Mouse (Mus musculus) myocyte (in vitro differentiated cells): Measurements from ENCODE around the gene Mrap. TPM values are rescaled to one million over a fixed set of nuclear protein-coding genes. Genes with fewer than 3 reads are reported as not detected.

Source experiments
- H3K27me3 ChIP-seq: one replicate; pipeline ENCODE4 v1.6.1; 2011; ENCODE audit not compliant: control insufficient read depth, insufficient read depth, insufficient read length
- H3K36me3 ChIP-seq: one replicate; pipeline ENCODE4 v1.6.1; 2011; ENCODE audit not compliant: control insufficient read depth, insufficient read depth
- H3K4me2 ChIP-seq: one replicate; pipeline ENCODE4 v1.6.1; 2011; ENCODE audit warnings: low read depth, control low read depth
- H3K4me3 ChIP-seq: one replicate; pipeline ENCODE4 v1.5.1; 2011; ENCODE audit warnings: mild to moderate bottlenecking, control low read depth, moderate library complexity
- H3K79me2 ChIP-seq: one replicate; pipeline ENCODE4 v1.6.1; 2011; ENCODE audit not compliant: control insufficient read depth, insufficient read depth
- H3ac ChIP-seq: one replicate; pipeline ENCODE4 v1.6.1; 2011; ENCODE audit not compliant: control insufficient read depth, insufficient read length
- CEBPB ChIP-seq: IDR thresholded peaks from 2 replicates; pipeline ENCODE4 v1.6.1; 2011; ENCODE audit warnings: mild to moderate bottlenecking, moderate library complexity; ENCODE audit not compliant: poor library complexity, insufficient read depth, severe bottlenecking
- E2F4 ChIP-seq: IDR thresholded peaks from one replicate; pipeline ENCODE4 v1.6.1; 2011; ENCODE audit warnings: mild to moderate bottlenecking, control low read depth, moderate library complexity; ENCODE audit not compliant: insufficient read depth
- MAX ChIP-seq: IDR thresholded peaks from one replicate; pipeline ENCODE4 v1.6.1; 2011; ENCODE audit warnings: low read depth, mild to moderate bottlenecking, control low read depth
- MYOD1 ChIP-seq, 3 experiments: IDR thresholded peaks; one replicate each; pipeline ENCODE4 v1.6.1; 2011; ENCODE audit warnings: control low read depth in 2 of 3, low read depth in 2 of 3, mild to moderate bottlenecking in 2 of 3, moderate library complexity in 1 of 3; ENCODE audit not compliant: insufficient read length in 2 of 3, control insufficient read depth in 1 of 3
- MYOG ChIP-seq, 3 experiments: IDR thresholded peaks; one replicate each; pipeline ENCODE4 v1.6.1; 2011; ENCODE audit warnings: control low read depth in 2 of 3, low read depth in 2 of 3, mild to moderate bottlenecking in 2 of 3; ENCODE audit not compliant: insufficient read length in 2 of 3, control insufficient read depth in 1 of 3, insufficient read depth in 1 of 3
- POLR2A ChIP-seq: IDR thresholded peaks from one replicate; pipeline ENCODE4 v1.6.1; 2011; ENCODE audit warnings: low read depth, mild to moderate bottlenecking, control low read depth, moderate library complexity; ENCODE audit not compliant: insufficient read length
- POLR2AphosphoS2 ChIP-seq: IDR thresholded peaks from one replicate; pipeline ENCODE4 v1.6.1; 2011; ENCODE audit warnings: low read depth, control low read depth; ENCODE audit not compliant: insufficient read length
- REST ChIP-seq: IDR thresholded peaks from one replicate; pipeline ENCODE4 v1.6.1; 2011; ENCODE audit warnings: mild to moderate bottlenecking, control low read depth, moderate library complexity; ENCODE audit not compliant: insufficient read depth, insufficient read length
- SRF ChIP-seq: IDR thresholded peaks from one replicate; pipeline ENCODE4 v1.6.1; 2011; ENCODE audit warnings: low read depth; ENCODE audit not compliant: control insufficient read depth, insufficient read length
- TCF12 ChIP-seq: IDR thresholded peaks from one replicate; pipeline ENCODE4 v1.6.1; 2011; ENCODE audit warnings: mild to moderate bottlenecking, control low read depth; ENCODE audit not compliant: poor library complexity, insufficient read depth, severe bottlenecking
- TCF3 ChIP-seq: IDR thresholded peaks from one replicate; pipeline ENCODE4 v1.6.1; 2011; ENCODE audit warnings: low read depth, control low read depth; ENCODE audit not compliant: insufficient read length
- USF1 ChIP-seq: IDR thresholded peaks from one replicate; pipeline ENCODE4 v1.6.1; 2011; ENCODE audit warnings: low read depth, mild to moderate bottlenecking, control low read depth, moderate library complexity
- polyA plus RNA-seq: library from polyadenylated mRNA; unstranded; fragments of >200 nt; fragmentation: generic; extraction: Trizol; gene quantifications from one replicate; pipeline ENCODE4 v1.2.1, GENCODE M21; 2012; ENCODE audit warnings: missing spikeins

Mrap gene
- polyA plus RNA-seq, 1 experiment, result not detected

- H3K4me3 ChIP-seq, result no peak overlapping the region
- H3K36me3 ChIP-seq, result peaks cover 51% of the 10 kb centered on the region
- TF ChIP-seq MYOD1 (IDR thresholded peaks at IDR 0.05; ENCODE audit: control insufficient read depth in 1 of 3, insufficient read length in 2 of 3, low read depth in 2 of 3), result no peak
- TF ChIP-seq MAX, result no peak
- TF ChIP-seq REST, result no peak
- TF ChIP-seq SRF, result no peak
- TF ChIP-seq USF1, result no peak
- no peak for TF ChIP-seq POLR2A
- no peak for TF ChIP-seq CEBPB
- no peak for TF ChIP-seq E2F4
- TF ChIP-seq TCF12, result no peak
- no peak for TF ChIP-seq TCF3
- TF ChIP-seq MYOG (IDR thresholded peaks at IDR 0.05; ENCODE audit: control insufficient read depth in 1 of 3, insufficient read depth in 1 of 3, insufficient read length in 2 of 3, low read depth in 2 of 3), result no peak
- no peak for TF ChIP-seq POLR2AphosphoS2
- H3K79me2 ChIP-seq, result no peaks in the 10 kb centered on the region
- H3ac ChIP-seq, result no peak overlapping the region
- no peaks in the 10 kb centered on the region for H3K27me3 ChIP-seq
- no peak overlapping the region for H3K4me2 ChIP-seq
These were observed 47.2 kb downstream of the Mrap start for GRCm38 (mm10) chr16:90785257-90785656.

- TF ChIP-seq CEBPB (no peak), POLR2A (no peak), SRF (no peak), E2F4 (no peak), MAX (no peak), REST (no peak), MYOD1 (IDR thresholded peaks at IDR 0.05; ENCODE audit: control insufficient read depth in 1 of 3, insufficient read length in 2 of 3, low read depth in 2 of 3) (no peak), TCF3 (no peak)
- no peak overlapping the region for H3ac ChIP-seq
- no peak overlapping the region for H3K4me2 ChIP-seq
- H3K36me3 ChIP-seq, result peaks cover 46% of the 10 kb centered on the region
- H3K4me3 ChIP-seq, result no peak overlapping the region
- no peaks in the 10 kb centered on the region for H3K79me2 ChIP-seq
- H3K27me3 ChIP-seq, result no peaks in the 10 kb centered on the region
These were observed 50.6 kb downstream of the Mrap start for GRCm38 (mm10) chr16:90788580-90788979.

- H3K36me3 ChIP-seq, result peaks cover 35% of the 10 kb centered on the region
- no peaks in the 10 kb centered on the region for H3K79me2 ChIP-seq
- no peak overlapping the region for H3K4me3 ChIP-seq
- no peak overlapping the region for H3ac ChIP-seq
- H3K4me2 ChIP-seq, result no peak overlapping the region
- no peak for TF ChIP-seq MYOG (IDR thresholded peaks at IDR 0.05; ENCODE audit: control insufficient read depth in 1 of 3, insufficient read depth in 1 of 3, insufficient read length in 2 of 3, low read depth in 2 of 3)
- TF ChIP-seq POLR2AphosphoS2, result no peak
- TF ChIP-seq MAX, result no peak
- TF ChIP-seq TCF3, result no peak
- no peak for TF ChIP-seq REST
- TF ChIP-seq TCF12, result no peak
- TF ChIP-seq CEBPB, result no peak
- TF ChIP-seq USF1, result no peak
- no peak for TF ChIP-seq POLR2A
- no peaks in the 10 kb centered on the region for H3K27me3 ChIP-seq
These were observed 52.9 kb downstream of the Mrap start for GRCm38 (mm10) chr16:90790946-90791345.

GRCm38 (mm10) chr16:90792066-90792465, 54.1 kb downstream of the Mrap start:
- no peak overlapping the region for H3K4me2 ChIP-seq

GRCm38 (mm10) chr16:90792500-90792899, 54.5 kb downstream of the Mrap start:
- peaks cover 38% of the 10 kb centered on the region for H3K36me3 ChIP-seq
- no peak overlapping the region for H3ac ChIP-seq
- H3K79me2 ChIP-seq, result no peaks in the 10 kb centered on the region
- no peaks in the 10 kb centered on the region for H3K27me3 ChIP-seq
- H3K4me2 ChIP-seq, result no peak overlapping the region
- no peak for TF ChIP-seq REST
- TF ChIP-seq E2F4, result no peak
- no peak for TF ChIP-seq CEBPB
- no peak for TF ChIP-seq USF1
- no peak for TF ChIP-seq MAX
- no peak for TF ChIP-seq TCF3
- TF ChIP-seq MYOG (IDR thresholded peaks at IDR 0.05; ENCODE audit: control insufficient read depth in 1 of 3, insufficient read depth in 1 of 3, insufficient read length in 2 of 3, low read depth in 2 of 3), result no peak
- TF ChIP-seq POLR2AphosphoS2, result no peak
- TF ChIP-seq MYOD1 (IDR thresholded peaks at IDR 0.05; ENCODE audit: control insufficient read depth in 1 of 3, insufficient read length in 2 of 3, low read depth in 2 of 3), result no peak
- no peak for TF ChIP-seq SRF
- no peak for TF ChIP-seq POLR2A
- H3K4me3 ChIP-seq, result no peak overlapping the region

More at GRCm38 (mm10) chr16:90792066-90792465, 54.1 kb downstream of the Mrap start:
- peaks cover 38% of the 10 kb centered on the region for H3K36me3 ChIP-seq
- TF ChIP-seq TCF12 (no peak), TCF3 (no peak), USF1 (no peak), MYOG (IDR thresholded peaks at IDR 0.05; ENCODE audit: control insufficient read depth in 1 of 3, insufficient read depth in 1 of 3, insufficient read length in 2 of 3, low read depth in 2 of 3) (no peak), CEBPB (no peak), E2F4 (no peak), MYOD1 (IDR thresholded peaks at IDR 0.05; ENCODE audit: control insufficient read depth in 1 of 3, insufficient read length in 2 of 3, low read depth in 2 of 3) (no peak), MAX (no peak), SRF (no peak), POLR2A (no peak)
- H3K79me2 ChIP-seq, result no peaks in the 10 kb centered on the region
- H3ac ChIP-seq, result no peak overlapping the region
- no peaks in the 10 kb centered on the region for H3K27me3 ChIP-seq
- no peak overlapping the region for H3K4me3 ChIP-seq
